Mouse (Mus musculus) cortical plate, adult 2 months (tissue): Measurements from ENCODE around the gene Deaf1.

ENCODE experiments used
- CTCF ChIP-seq: fragments of 200-500 bp; IDR thresholded peaks from 2 replicates; pipeline ENCODE4 v1.5.1; 2011; ENCODE audit warnings: mild to moderate bottlenecking, control low read depth, low read length; ENCODE audit not compliant: insufficient read depth; ENCODE audit errors: extremely low read depth
- POLR2A ChIP-seq: fragments of 200-500 bp; IDR thresholded peaks from 2 replicates; pipeline ENCODE4 v1.6.1; 2011; ENCODE audit warnings: mild to moderate bottlenecking, low read length, control low read depth; ENCODE audit not compliant: insufficient read depth; ENCODE audit errors: extremely low read depth

DNA sequence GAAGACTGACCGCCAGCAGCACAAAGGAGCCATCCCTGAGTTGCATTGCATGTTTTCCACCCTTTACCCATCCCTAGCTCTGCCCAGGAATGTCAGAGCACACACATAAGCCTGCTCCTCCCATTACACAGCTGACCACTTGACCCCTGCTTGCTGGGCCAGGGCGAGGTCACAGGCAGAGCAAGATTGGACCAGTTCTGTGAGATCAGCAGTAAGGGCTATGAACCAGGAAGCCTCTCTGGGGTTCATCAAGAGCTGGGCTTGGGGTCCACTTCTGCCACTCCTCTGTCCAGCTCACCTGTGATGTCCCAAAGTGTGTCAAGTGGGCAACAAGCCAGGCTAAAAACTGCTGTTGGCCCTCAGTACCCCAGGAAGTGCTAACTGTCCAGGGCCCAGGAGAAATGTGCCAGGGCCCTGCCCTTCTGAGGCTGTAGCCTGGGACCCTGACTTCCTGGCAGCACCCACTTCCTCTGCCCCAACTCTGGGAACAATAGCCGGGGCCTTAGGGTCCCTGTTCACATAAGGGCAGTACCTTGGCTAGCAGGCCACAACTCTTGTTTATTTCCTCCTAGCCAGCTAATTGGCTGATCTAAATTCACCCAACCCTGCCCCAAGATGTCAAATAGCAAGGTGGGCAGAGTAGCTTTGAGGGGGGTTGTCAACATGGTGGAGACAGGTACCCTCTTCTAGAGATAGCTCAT lies 10.4 kb upstream of the Deaf1 start:
- TF ChIP-seq POLR2A (no peak), CTCF (no peak)
